Mouse (Mus musculus) ES-E14 (cell line): Measurements from ENCODE around the gene Gm3095. TPM values are rescaled to one million over a fixed set of nuclear protein-coding genes. Genes with fewer than 3 reads are reported as not detected.
"Not testable (repeated sequence)": the region's sequence is repeated elsewhere in the genome, so short reads cannot be mapped to it uniquely, and the experiment has no call there.

Experiments used
- DNase-seq: peaks from one replicate; pipeline ENCODE4 v3.0.0-alpha.2; 2013; ENCODE audit warnings: low read depth, low spot score
- H3K27ac ChIP-seq: 2 replicates; pipeline ENCODE4 v1.5.1; 2012; ENCODE audit warnings: low read depth, mild to moderate bottlenecking, low read length, moderate library complexity, mixed read lengths; ENCODE audit not compliant: poor library complexity, insufficient read depth, severe bottlenecking
- H3K36me3 ChIP-seq: 2 replicates; pipeline ENCODE4 v1.6.1; 2012; ENCODE audit warnings: mild to moderate bottlenecking, low read length, moderate library complexity, mixed read lengths; ENCODE audit not compliant: control insufficient read depth, poor library complexity, insufficient read depth, severe bottlenecking
- H3K4me1 ChIP-seq, 2 experiments: fragments of 150-350 bp in 1 of 2; sonication (generic) in 1 of 2; 2 replicates each; pipeline ENCODE4 v1.6.1; 2012; ENCODE audit warnings: low read length in 2 of 2, mild to moderate bottlenecking in 1 of 2, mixed read lengths in 1 of 2; ENCODE audit not compliant: control insufficient read depth in 2 of 2, insufficient read depth in 2 of 2, poor library complexity in 1 of 2
- H3K4me3 ChIP-seq, 2 experiments: fragments of 150-350 bp in 1 of 2; sonication (generic) in 1 of 2; 2 replicates each; pipeline ENCODE4 v1.5.1; 2012; ENCODE audit warnings: low read length in 2 of 2, low read depth in 1 of 2, mild to moderate bottlenecking in 1 of 2, mixed read lengths in 1 of 2; ENCODE audit not compliant: insufficient read depth in 1 of 2, poor library complexity in 1 of 2, severe bottlenecking in 1 of 2
- H3K9ac ChIP-seq: 2 replicates; pipeline ENCODE4 v1.6.1; 2012; ENCODE audit warnings: low read depth, mild to moderate bottlenecking, low read length, mixed read lengths; ENCODE audit not compliant: poor library complexity, insufficient read depth, severe bottlenecking
- H3K9me3 ChIP-seq: fragments of 150-350 bp; sonication (generic); 2 replicates; pipeline ENCODE4 v1.6.1; 2012; ENCODE audit warnings: low read depth, mild to moderate bottlenecking, low read length; ENCODE audit not compliant: control insufficient read depth, insufficient read depth
- in situ Hi-C, 2 experiments: fragments of 600-800 bp; cut with MboI; formaldehyde crosslinking; loops; one replicate each; pipeline ENCODE4 v1.15.1; 2025; ENCODE audit warnings: low sequenced_read_pairs in 2 of 2, inconsistent platforms in 1 of 2; ENCODE audit not compliant: unreplicated experiment in 2 of 2
- total RNA-seq: library from RNA; depleted of rRNA; stranded (reverse); fragments of 300-350 nt; gene quantifications from 2 replicates; pipeline ENCODE4 v1.2.3, GENCODE M21; 2012; rRNA removed

The Gm3095 gene
- 0.58 TPM in 1 of 2 replicates, not detected in the other for total RNA-seq

DNA sequence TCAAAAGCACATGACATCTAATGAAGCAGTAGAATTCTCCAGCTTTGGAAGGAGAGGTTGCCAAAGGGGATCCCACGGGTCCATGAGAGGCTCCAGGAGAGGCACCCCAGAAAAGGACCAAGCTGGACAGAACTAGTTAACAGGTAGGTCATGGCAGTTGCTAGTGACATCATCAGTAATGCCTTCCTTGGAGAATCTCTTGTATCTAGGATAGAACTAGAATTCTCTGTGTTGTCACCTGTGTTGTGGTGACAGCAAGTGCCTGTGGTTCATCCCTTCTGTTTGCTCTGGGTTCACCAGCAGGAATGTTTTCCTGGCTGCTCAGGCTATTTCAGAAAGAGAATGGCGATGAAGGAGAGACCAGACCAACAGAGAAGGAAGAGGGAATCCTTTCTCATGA is at the start of gene Gm3095:
TSS of gene Gm3095 (plus strand) at position 301 of the 400 bp plus-strand sequence.
- H3K36me3 ChIP-seq, H3K27ac ChIP-seq, H3K9ac ChIP-seq, in situ Hi-C loops, H3K4me3 ChIP-seq, DNase-seq, H3K9me3 ChIP-seq, H3K4me1 ChIP-seq: not testable (repeated sequence)

DNA sequence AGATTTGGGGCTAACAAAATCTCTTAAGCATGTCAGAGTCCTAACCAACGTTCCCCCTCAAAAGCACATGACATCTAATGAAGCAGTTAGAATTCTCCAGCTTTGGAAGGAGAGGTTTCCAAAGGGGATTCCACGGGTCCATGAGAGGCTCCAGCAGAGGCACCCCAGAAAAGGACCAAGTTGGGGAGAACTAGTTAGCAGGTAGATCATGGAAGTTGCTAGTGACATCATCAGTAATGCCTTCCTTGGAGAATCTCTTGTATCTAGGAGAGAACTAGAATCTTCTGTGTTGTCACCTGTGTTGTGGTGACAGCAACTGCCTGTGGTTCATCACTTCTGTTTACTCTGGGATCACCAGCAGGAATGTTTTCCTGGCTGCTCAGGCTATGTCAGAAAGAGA is 31.9 kb upstream of the Gm3095 start, which contains the start of gene Gm3029:
TSS of gene Gm3029 (plus strand) at position 301 of the 400 bp plus-strand sequence.
- H3K27ac ChIP-seq, H3K4me1 ChIP-seq, H3K9ac ChIP-seq, H3K9me3 ChIP-seq, H3K36me3 ChIP-seq, in situ Hi-C loops, H3K4me3 ChIP-seq, DNase-seq: not testable (repeated sequence)

DNA sequence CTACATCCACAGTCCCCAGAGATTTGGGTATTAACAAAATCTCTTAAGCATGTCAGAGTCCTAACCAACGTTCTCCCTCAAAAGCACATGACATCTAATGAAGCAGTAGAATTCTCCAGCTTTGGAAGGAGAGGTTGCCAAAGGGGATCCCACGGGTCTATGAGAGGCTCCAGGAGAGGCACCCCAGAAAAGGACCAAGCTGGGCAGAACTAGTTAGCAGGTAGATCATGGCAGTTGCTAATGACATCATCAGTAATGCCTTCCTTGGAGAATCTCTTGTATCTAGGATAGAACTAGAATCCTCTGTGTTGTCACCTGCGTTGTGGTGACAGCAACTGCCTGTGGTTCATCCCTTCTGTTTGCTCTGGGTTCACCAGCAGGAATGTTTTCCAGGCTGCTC is 34.7 kb downstream of the Gm3095 start, which contains the start of gene Gm3099:
TSS of gene Gm3099 (plus strand) at position 301 of the 400 bp plus-strand sequence.
- H3K27ac ChIP-seq, in situ Hi-C loops, H3K36me3 ChIP-seq, H3K4me1 ChIP-seq, DNase-seq, H3K9ac ChIP-seq, H3K9me3 ChIP-seq, H3K4me3 ChIP-seq: not testable (repeated sequence)

Other genes starting within 250 kb of the Gm3095 start
- gene Gm3002, start 153.5 kb upstream of the Gm3095 start, total RNA-seq, result 1.5 and 1.7 TPM in 2 replicates
- not detected in 2 replicates for gene Gm3033, start 117.3 kb upstream of the Gm3095 start, total RNA-seq
- not detected in 2 replicates for gene Gm2916, start 79.4 kb upstream of the Gm3095 start, total RNA-seq
- gene Gm3029, start 31.8 kb upstream of the Gm3095 start, total RNA-seq, result not detected in 2 replicates
- gene Gm3099, start 34.8 kb downstream of the Gm3095 start, total RNA-seq, result not detected in 2 replicates
- 1.4 TPM in 2 replicates for gene Gm5796, start 60.4 kb downstream of the Gm3095 start, total RNA-seq
- gene Gm3115, start 120.6 kb downstream of the Gm3095 start, total RNA-seq, result not detected in 2 replicates
- gene Gm8108, start 147.0 kb downstream of the Gm3095 start, total RNA-seq, result 1.2 and 1.7 TPM in 2 replicates
- gene Gm3127, start 201.5 kb downstream of the Gm3095 start, total RNA-seq, result not detected in 2 replicates
- gene Gm2974, start 219.0 kb downstream of the Gm3095 start, total RNA-seq, result 10.1 and 12.4 TPM in 2 replicates